Mouse (Mus musculus) hindbrain, embryonic 10.5 days (tissue): ENCODE measurements around the gene Cklf. TPM values are rescaled to one million over a fixed set of nuclear protein-coding genes. Genes with fewer than 3 reads are reported as not detected.

Experiments used
- DNase-seq: peaks from one replicate; pipeline ENCODE4 v3.0.0-alpha.2; 2017; ENCODE audit warnings: low spot score
- H3K27ac ChIP-seq: fragments of 300-500 bp; sonication (generic); 2 replicates; pipeline ENCODE4 v1.5.1; 2016; ENCODE audit warnings: mild to moderate bottlenecking, moderate library complexity
- H3K27me3 ChIP-seq: fragments of 300-500 bp; sonication (generic); 2 replicates; pipeline ENCODE4 v1.6.1; 2016; ENCODE audit warnings: mild to moderate bottlenecking; ENCODE audit not compliant: poor library complexity, insufficient read depth, severe bottlenecking
- H3K36me3 ChIP-seq: fragments of 300-500 bp; sonication (generic); 2 replicates; pipeline ENCODE4 v1.6.1; 2016; ENCODE audit warnings: mild to moderate bottlenecking, moderate library complexity
- H3K4me1 ChIP-seq: fragments of 300-500 bp; sonication (generic); replicated peaks from 2 replicates; pipeline ENCODE4 v1.6.1; 2016; ENCODE audit warnings: mild to moderate bottlenecking
- H3K4me3 ChIP-seq: fragments of 300-500 bp; sonication (generic); 2 replicates; pipeline ENCODE4 v1.5.1; 2016; ENCODE audit warnings: mild to moderate bottlenecking, moderate library complexity
- H3K9me3 ChIP-seq: fragments of 300-500 bp; sonication (generic); 2 replicates; pipeline ENCODE4 v1.6.1; 2016; ENCODE audit warnings: mild to moderate bottlenecking, moderate library complexity
- WGBS: fragments of 180-500 bp; shearing (Covaris S2); methylation state at CpG from one replicate; pipeline ENCODE4 v1.1.7; 2016; 5-methylcytosine and 5-hydroxymethylcytosine counted together
- polyA plus RNA-seq: library from polyadenylated mRNA; unstranded; fragments of >200 nt; fragmentation: Nextera tagmentation; extraction: Ambion mirVana; gene quantifications from 2 replicates; pipeline ENCODE4 v1.2.1, GENCODE M21; 2016

Cklf gene
- 35.8 and 36.7 TPM in 2 replicates for polyA plus RNA-seq

DNA sequence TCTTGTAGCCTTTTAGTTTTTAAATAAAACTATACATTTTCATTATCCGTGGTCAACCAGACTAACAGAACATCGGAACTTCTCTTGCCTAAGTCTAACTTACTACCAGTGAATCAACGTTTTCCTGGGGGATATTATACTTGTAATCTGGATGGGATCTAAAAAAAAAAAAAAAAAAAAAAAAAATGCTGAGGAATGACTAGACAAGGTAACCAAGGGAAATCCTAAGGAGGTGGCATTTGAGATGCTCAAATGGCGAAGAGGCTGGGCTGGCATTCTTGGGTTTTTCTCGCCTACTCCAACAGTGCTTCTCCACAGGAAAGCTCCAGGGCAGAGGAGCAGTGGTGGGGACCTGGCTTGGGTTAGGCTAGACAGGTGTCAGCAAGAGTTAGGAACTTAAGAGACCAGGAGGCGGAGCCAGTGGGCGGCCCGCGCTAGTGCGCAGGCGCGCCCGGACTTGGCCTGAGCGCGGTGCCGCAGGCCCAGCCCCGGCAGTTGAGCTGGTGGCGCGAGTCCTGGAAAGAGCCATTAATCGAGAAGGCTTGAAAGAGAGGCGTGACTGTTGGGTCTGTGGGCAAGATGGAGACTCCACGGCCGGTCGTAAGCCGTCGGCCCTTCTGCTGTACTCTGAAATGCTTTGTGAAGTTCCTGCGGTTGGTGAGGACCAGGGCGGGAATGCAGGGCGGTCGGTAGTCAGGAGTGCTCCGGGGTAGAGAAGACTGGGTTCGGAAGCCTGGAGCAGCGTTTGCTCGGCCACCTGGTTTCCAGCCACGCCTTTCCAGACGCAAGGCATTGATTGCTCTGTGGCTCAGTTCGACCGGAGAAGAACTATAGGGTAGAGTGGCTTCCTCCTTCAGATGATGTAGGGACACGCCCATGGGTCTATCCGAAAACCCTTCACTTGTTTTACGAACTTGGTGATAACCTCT, at the start of gene Cklf:
Gene Cklf (plus strand): TSS at position 423 of the 929 bp plus-strand sequence.
- Histone ChIP-seq H3K36me3 (0 out of 2 replicates have a peak, but pooled peaks cover 2% of the 10 kb centered on the region), H3K4me3 (peak within 1 kb of the TSS; percentile 66), H3K4me1 (peaks cover 35% of the 10 kb centered on the region), H3K9me3 (no peaks in the 10 kb centered on the region), H3K27me3 (no peaks in the 10 kb centered on the region), H3K27ac (peak within 1 kb of the TSS; percentile 89)
- peak; percentile 91 for DNase-seq
- 3% methylated on average over 41 of the region's 41 CpGs for WGBS

DNA sequence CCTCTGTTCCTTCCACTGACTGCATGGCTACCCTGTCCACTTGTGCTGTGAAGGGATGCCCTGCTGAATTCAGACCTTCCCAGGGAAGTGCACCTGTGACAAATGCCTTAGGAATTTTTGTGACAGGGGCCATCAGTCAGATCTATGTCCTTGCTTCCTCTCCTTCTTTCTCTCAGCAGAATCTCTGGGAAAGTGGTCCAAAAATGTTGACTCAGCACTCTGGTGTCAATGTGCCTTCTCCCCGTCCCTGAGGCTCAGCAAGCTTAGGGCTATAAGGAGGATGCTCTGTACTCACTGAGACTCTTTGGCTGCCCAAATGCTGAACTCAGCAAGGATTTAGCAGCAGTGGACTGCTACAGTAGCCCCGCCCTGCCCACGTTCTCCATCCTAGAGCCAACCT, 49.0 kb upstream of the Cklf start:
- H3K36me3 ChIP-seq, result no peaks in the 10 kb centered on the region
- no peak overlapping the region for H3K27ac ChIP-seq
- 0 out of 2 replicates have a peak, but pooled peaks cover under 1% of the 10 kb centered on the region for H3K9me3 ChIP-seq
- DNase-seq, result no peak
- no peak overlapping the region for H3K4me3 ChIP-seq
- H3K4me1 ChIP-seq, result no peaks in the 10 kb centered on the region
- 86% methylated on average over 3 of the region's 3 CpGs for WGBS
- peaks cover 23% of the 10 kb centered on the region; the same call in 1 of the 2 replicates for H3K27me3 ChIP-seq

GRCm38 (mm10) chr8:104202320-104202719, 48.3 kb upstream of the Cklf start:
- no peak overlapping the region for H3K4me3 ChIP-seq
- no peaks in the 10 kb centered on the region for H3K36me3 ChIP-seq
- H3K27ac ChIP-seq, result no peak overlapping the region
- DNase-seq, result no peak
- WGBS, result 93% methylated on average over 4 of the region's 4 CpGs
- H3K9me3 ChIP-seq, result no peaks in the 10 kb centered on the region
- no peaks in the 10 kb centered on the region for H3K4me1 ChIP-seq
- peaks cover 26% of the 10 kb centered on the region; the same call in 1 of the 2 replicates for H3K27me3 ChIP-seq

DNA sequence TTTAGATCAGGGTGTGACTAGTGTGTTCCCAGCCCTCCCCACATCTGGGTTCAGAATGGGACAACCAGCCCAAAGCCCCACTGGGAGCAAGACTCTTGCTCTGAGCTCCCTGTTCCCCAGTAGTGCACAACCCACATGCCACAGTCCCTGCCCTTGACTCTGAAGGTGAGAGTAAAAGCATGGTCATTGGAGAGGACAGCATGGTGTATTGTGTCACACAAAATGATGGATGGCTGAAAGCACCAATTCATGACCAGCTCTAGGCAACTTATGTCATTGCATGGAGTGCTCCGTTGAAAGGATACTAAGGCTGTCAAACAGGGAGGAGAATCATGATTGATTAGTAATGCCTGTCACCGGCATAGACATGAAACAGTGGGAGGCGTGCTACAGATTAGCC, 45.4 kb upstream of the Cklf start:
- no peak for DNase-seq
- WGBS, result 59% methylated on average over 3 of the region's 3 CpGs
- H3K4me3 ChIP-seq, result no peak overlapping the region

GRCm38 (mm10) chr8:104217601-104218000, 33.1 kb upstream of the Cklf start:
- Histone ChIP-seq H3K27ac (no peak overlapping the region), H3K4me3 (no peak overlapping the region), H3K27me3 (peaks cover 25% of the 10 kb centered on the region), H3K4me1 (no peaks in the 10 kb centered on the region; the same call in 1 of the 2 replicates), H3K36me3 (no peaks in the 10 kb centered on the region), H3K9me3 (no peaks in the 10 kb centered on the region)
- no peak for DNase-seq
- WGBS, result 98% methylated on average over 5 of the region's 5 CpGs

More for the DNA sequence above, 45.4 kb upstream of the Cklf start:
- Histone ChIP-seq H3K27me3 (peaks cover 26% of the 10 kb centered on the region; the same call in 1 of the 2 replicates), H3K36me3 (no peaks in the 10 kb centered on the region), H3K4me1 (no peaks in the 10 kb centered on the region), H3K27ac (no peak overlapping the region), H3K9me3 (no peaks in the 10 kb centered on the region)

- Histone ChIP-seq H3K9me3 (0 out of 2 replicates have a peak, but pooled peaks cover under 1% of the 10 kb centered on the region), H3K4me3 (no peak overlapping the region), H3K27ac (no peak overlapping the region), H3K36me3 (peaks cover 7% of the 10 kb centered on the region), H3K4me1 (no peaks in the 10 kb centered on the region; the same call in 1 of the 2 replicates), H3K27me3 (peaks cover 16% of the 10 kb centered on the region)
- DNase-seq, result peak; percentile 46
- WGBS, result 31% methylated on average over 11 of the region's 11 CpGs
These were observed 31.6 kb upstream of the Cklf start for GRCm38 (mm10) chr8:104219079-104219478.

DNA sequence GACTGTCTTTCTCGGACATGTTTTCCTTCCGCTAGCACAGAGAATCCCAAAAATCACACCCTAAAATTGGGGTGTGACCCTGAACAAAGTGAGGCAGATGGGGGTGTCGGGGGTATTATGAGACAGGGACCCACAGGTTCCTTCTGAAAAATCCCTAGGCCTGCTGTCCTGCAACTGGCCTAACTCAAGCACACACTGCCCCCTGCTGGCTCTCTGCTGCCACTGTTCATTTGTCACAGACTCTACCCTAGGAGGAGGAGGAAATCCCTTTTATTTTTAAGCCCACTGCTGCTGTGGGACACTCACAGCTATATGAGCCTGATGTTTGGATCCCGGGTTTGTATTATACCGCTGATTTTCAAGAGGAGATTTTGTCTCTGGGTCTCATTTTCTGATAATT, 30.9 kb upstream of the Cklf start:
- no peak overlapping the region for H3K4me3 ChIP-seq
- 44% methylated on average over 5 of the region's 5 CpGs for WGBS
- peak; percentile 83 for DNase-seq

GRCm38 (mm10) chr8:104227048-104227447, 23.6 kb upstream of the Cklf start:
- H3K27ac ChIP-seq, result no peak overlapping the region
- no peak overlapping the region for H3K4me3 ChIP-seq
- 89% methylated on average over 5 of the region's 5 CpGs for WGBS
- peaks cover 86% of the 10 kb centered on the region for H3K36me3 ChIP-seq
- no peaks in the 10 kb centered on the region for H3K27me3 ChIP-seq
- 0 out of 2 replicates have a peak, but pooled peaks cover 6% of the 10 kb centered on the region for H3K9me3 ChIP-seq
- H3K4me1 ChIP-seq, result no peaks in the 10 kb centered on the region
- DNase-seq, result no peak

More for the DNA sequence above, 30.9 kb upstream of the Cklf start:
- peaks cover 16% of the 10 kb centered on the region for H3K27me3 ChIP-seq
- peaks cover 14% of the 10 kb centered on the region for H3K36me3 ChIP-seq
- H3K9me3 ChIP-seq, result 0 out of 2 replicates have a peak, but pooled peaks cover 6% of the 10 kb centered on the region
- H3K27ac ChIP-seq, result no peak overlapping the region
- H3K4me1 ChIP-seq, result no peaks in the 10 kb centered on the region; the same call in 1 of the 2 replicates

GRCm38 (mm10) chr8:104230377-104230776, 20.3 kb upstream of the Cklf start:
- H3K9me3 ChIP-seq, result no peaks in the 10 kb centered on the region
- no peak overlapping the region for H3K4me3 ChIP-seq
- DNase-seq, result no peak
- H3K4me1 ChIP-seq, result no peaks in the 10 kb centered on the region
- H3K36me3 ChIP-seq, result peaks cover 99% of the 10 kb centered on the region
- 86% methylated on average over 9 of the region's 9 CpGs for WGBS
- no peaks in the 10 kb centered on the region for H3K27me3 ChIP-seq
- no peak overlapping the region for H3K27ac ChIP-seq

GRCm38 (mm10) chr8:104232039-104232438, 18.6 kb upstream of the Cklf start:
- 92% methylated on average over 4 of the region's 4 CpGs for WGBS
- no peak for DNase-seq

GRCm38 (mm10) chr8:104232919-104233318, 17.7 kb upstream of the Cklf start:
- 94% methylated on average over 5 of the region's 5 CpGs for WGBS
- no peak overlapping the region for H3K4me3 ChIP-seq
- H3K27ac ChIP-seq, result no peak overlapping the region
- no peaks in the 10 kb centered on the region for H3K9me3 ChIP-seq
- no peaks in the 10 kb centered on the region for H3K4me1 ChIP-seq
- H3K27me3 ChIP-seq, result no peaks in the 10 kb centered on the region
- H3K36me3 ChIP-seq, result peaks cover 97% of the 10 kb centered on the region
- DNase-seq, result no peak

More at GRCm38 (mm10) chr8:104232039-104232438, 18.6 kb upstream of the Cklf start:
- no peaks in the 10 kb centered on the region for H3K4me1 ChIP-seq
- no peaks in the 10 kb centered on the region for H3K27me3 ChIP-seq
- peaks cover 97% of the 10 kb centered on the region for H3K36me3 ChIP-seq
- no peaks in the 10 kb centered on the region for H3K9me3 ChIP-seq
- no peak overlapping the region for H3K27ac ChIP-seq
- no peak overlapping the region for H3K4me3 ChIP-seq

GRCm38 (mm10) chr8:104234573-104234972, 16.1 kb upstream of the Cklf start:
- H3K36me3 ChIP-seq, result peaks cover 98% of the 10 kb centered on the region

DNA sequence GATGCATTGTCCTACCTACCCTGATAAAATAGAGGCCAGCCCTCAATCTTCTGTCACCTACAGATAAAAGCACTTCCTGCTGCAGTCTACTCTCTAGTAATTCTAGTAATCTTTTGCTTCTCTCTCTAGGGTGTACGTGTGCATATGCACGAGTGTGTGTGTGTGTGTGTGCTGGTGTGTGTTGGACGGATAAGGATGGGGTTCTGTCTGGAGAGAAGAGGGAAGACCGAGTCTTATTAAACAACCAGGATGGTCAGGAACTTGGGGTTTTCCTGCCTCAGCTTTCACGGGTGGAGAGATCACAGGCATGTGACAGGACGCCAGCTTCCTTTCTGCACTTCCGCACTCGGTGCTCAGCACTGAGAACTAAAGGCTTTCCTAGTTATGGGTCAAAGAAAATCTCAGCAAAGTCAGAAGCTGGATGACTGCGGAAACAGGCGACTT, 11.2 kb upstream of the Cklf start:
- H3K4me3 ChIP-seq, result no peak overlapping the region
- no peak overlapping the region for H3K27ac ChIP-seq
- no peaks in the 10 kb centered on the region for H3K9me3 ChIP-seq
- H3K4me1 ChIP-seq, result no peaks in the 10 kb centered on the region
- H3K36me3 ChIP-seq, result peaks cover 91% of the 10 kb centered on the region
- 89% methylated on average over 10 of the region's 10 CpGs for WGBS
- DNase-seq, result no peak
- no peaks in the 10 kb centered on the region for H3K27me3 ChIP-seq

More at GRCm38 (mm10) chr8:104234573-104234972, 16.1 kb upstream of the Cklf start:
- H3K27ac ChIP-seq, result no peak overlapping the region
- peak; percentile 17 for DNase-seq
- no peaks in the 10 kb centered on the region for H3K27me3 ChIP-seq
- 43% methylated on average over 6 of the region's 6 CpGs for WGBS
- H3K4me3 ChIP-seq, result no peak overlapping the region
- no peaks in the 10 kb centered on the region for H3K4me1 ChIP-seq
- H3K9me3 ChIP-seq, result no peaks in the 10 kb centered on the region
